Mouse (Mus musculus): ENCODE data around the gene Olfr288. TPM values are rescaled to one million over a fixed set of nuclear protein-coding genes. Genes with fewer than 3 reads are reported as not detected.

Gene Olfr288
- not detected in 2 replicates for polyA plus RNA-seq (2012; rRNA removed)

- TF ChIP-seq CTCF (IDR thresholded peaks at IDR 0.05; ENCODE audit: borderline replicate concordance, extremely low read depth, insufficient read depth, insufficient read length), result no peak
- TF ChIP-seq POLR2A (IDR thresholded peaks at IDR 0.05; ENCODE audit: borderline replicate concordance, extremely low read depth, insufficient read depth, insufficient read length, poor library complexity, severe bottlenecking), result no peak
- DNase-seq (ENCODE audit: low read depth), result no peak
These were observed at the start of gene Olfr288 for GRCm38 (mm10) chr15:98195442-98195841. TSS of gene Olfr288 (minus strand) at chr15:98195542.

- DNase-seq (ENCODE audit: low read depth), result no peak
- TF ChIP-seq CTCF (IDR thresholded peaks at IDR 0.05; ENCODE audit: borderline replicate concordance, extremely low read depth, insufficient read depth, insufficient read length) (no peak), POLR2A (IDR thresholded peaks at IDR 0.05; ENCODE audit: borderline replicate concordance, extremely low read depth, insufficient read depth, insufficient read length, poor library complexity, severe bottlenecking) (no peak)
These were observed 40.1 kb upstream of the Olfr288 start for GRCm38 (mm10) chr15:98235442-98235841.

GRCm38 (mm10) chr15:98234350-98234749 is 39.0 kb upstream of the Olfr288 start, which contains the start of gene Olfr286:
TSS of gene Olfr286 (minus strand) at chr15:98234450.
- no peak for DNase-seq (ENCODE audit: low read depth)
- TF ChIP-seq POLR2A (IDR thresholded peaks at IDR 0.05; ENCODE audit: borderline replicate concordance, extremely low read depth, insufficient read depth, insufficient read length, poor library complexity, severe bottlenecking), result no peak
- TF ChIP-seq CTCF (IDR thresholded peaks at IDR 0.05; ENCODE audit: borderline replicate concordance, extremely low read depth, insufficient read depth, insufficient read length), result no peak

GRCm38 (mm10) chr15:98226096-98226495 is 30.8 kb upstream of the Olfr288 start:
- no peak for DNase-seq (ENCODE audit: low read depth)
- TF ChIP-seq CTCF (IDR thresholded peaks at IDR 0.05; ENCODE audit: borderline replicate concordance, extremely low read depth, insufficient read depth, insufficient read length) (no peak), POLR2A (IDR thresholded peaks at IDR 0.05; ENCODE audit: borderline replicate concordance, extremely low read depth, insufficient read depth, insufficient read length, poor library complexity, severe bottlenecking) (no peak)

GRCm38 (mm10) chr15:98225610-98226009 is 30.3 kb upstream of the Olfr288 start:
- TF ChIP-seq CTCF (IDR thresholded peaks at IDR 0.05; ENCODE audit: borderline replicate concordance, extremely low read depth, insufficient read depth, insufficient read length) (no peak), POLR2A (IDR thresholded peaks at IDR 0.05; ENCODE audit: borderline replicate concordance, extremely low read depth, insufficient read depth, insufficient read length, poor library complexity, severe bottlenecking) (no peak)
- peak; percentile 2 for DNase-seq (ENCODE audit: low read depth)

- DNase-seq (ENCODE audit: low read depth), result no peak
- TF ChIP-seq CTCF (IDR thresholded peaks at IDR 0.05; ENCODE audit: borderline replicate concordance, extremely low read depth, insufficient read depth, insufficient read length) (no peak), POLR2A (IDR thresholded peaks at IDR 0.05; ENCODE audit: borderline replicate concordance, extremely low read depth, insufficient read depth, insufficient read length, poor library complexity, severe bottlenecking) (no peak)
These were observed 27.0 kb upstream of the Olfr288 start for GRCm38 (mm10) chr15:98222377-98222776.

- DNase-seq (ENCODE audit: low read depth), result no peak
These were observed 25.5 kb upstream of the Olfr288 start, which contains the start of the genes Gm44579 and Olfr287 for GRCm38 (mm10) chr15:98220877-98221276. TSS of gene Gm44579 (minus strand) at chr15:98220977. TSS of gene Olfr287 (minus strand) at chr15:98221056.

GRCm38 (mm10) chr15:98214130-98214529 is 18.8 kb upstream of the Olfr288 start:
- TF ChIP-seq POLR2A (IDR thresholded peaks at IDR 0.05; ENCODE audit: borderline replicate concordance, extremely low read depth, insufficient read depth, insufficient read length, poor library complexity, severe bottlenecking), result no peak
- no peak for TF ChIP-seq CTCF (IDR thresholded peaks at IDR 0.05; ENCODE audit: borderline replicate concordance, extremely low read depth, insufficient read depth, insufficient read length)
- DNase-seq (ENCODE audit: low read depth), result no peak

More at GRCm38 (mm10) chr15:98220877-98221276, 25.5 kb upstream of the Olfr288 start, which contains the start of the genes Gm44579 and Olfr287:
- TF ChIP-seq CTCF (IDR thresholded peaks at IDR 0.05; ENCODE audit: borderline replicate concordance, extremely low read depth, insufficient read depth, insufficient read length), result no peak
- TF ChIP-seq POLR2A (IDR thresholded peaks at IDR 0.05; ENCODE audit: borderline replicate concordance, extremely low read depth, insufficient read depth, insufficient read length, poor library complexity, severe bottlenecking), result no peak

GRCm38 (mm10) chr15:98213336-98213870 is 18.1 kb upstream of the Olfr288 start:
- no peak for TF ChIP-seq CTCF (IDR thresholded peaks at IDR 0.05; ENCODE audit: borderline replicate concordance, extremely low read depth, insufficient read depth, insufficient read length)
- TF ChIP-seq POLR2A (IDR thresholded peaks at IDR 0.05; ENCODE audit: borderline replicate concordance, extremely low read depth, insufficient read depth, insufficient read length, poor library complexity, severe bottlenecking), result no peak
- no peak for DNase-seq (ENCODE audit: low read depth)

- TF ChIP-seq CTCF (IDR thresholded peaks at IDR 0.05; ENCODE audit: borderline replicate concordance, extremely low read depth, insufficient read depth, insufficient read length) (no peak), POLR2A (IDR thresholded peaks at IDR 0.05; ENCODE audit: borderline replicate concordance, extremely low read depth, insufficient read depth, insufficient read length, poor library complexity, severe bottlenecking) (no peak)
- no peak for DNase-seq (ENCODE audit: low read depth)
These were observed 14.3 kb upstream of the Olfr288 start for GRCm38 (mm10) chr15:98209676-98210075.

- TF ChIP-seq POLR2A (IDR thresholded peaks at IDR 0.05; ENCODE audit: borderline replicate concordance, extremely low read depth, insufficient read depth, insufficient read length, poor library complexity, severe bottlenecking), result no peak
- no peak for TF ChIP-seq CTCF (IDR thresholded peaks at IDR 0.05; ENCODE audit: borderline replicate concordance, extremely low read depth, insufficient read depth, insufficient read length)
- DNase-seq (ENCODE audit: low read depth), result no peak
These were observed 10.9 kb downstream of the Olfr288 start for GRCm38 (mm10) chr15:98184456-98184855.

Data from brain, embryonic 14.5 days (tissue).